Mouse (Mus musculus) heart, embryonic 14.5 days (tissue): Measurements from ENCODE around the gene Zfp263. TPM values are rescaled to one million over a fixed set of nuclear protein-coding genes. Genes with fewer than 3 reads are reported as not detected.

Experiments used
- ATAC-seq: fragments of 200-750 bp; cut with Nextera tagmentation; 2 replicates; pipeline ENCODE4 v1.8.0; 2017; ENCODE audit warnings: low read depth, moderate TSS enrichment; ENCODE audit not compliant: insufficient number of reproducible peaks, insufficient read depth, low FRiP score
- H3K27ac ChIP-seq, 2 experiments: fragments of 200-500 bp in 1 of 2; fragments of 300-500 bp in 1 of 2; sonication (generic) in 1 of 2; replicated peaks in 1 of 2; 2 replicates each; pipeline ENCODE4 v1.5.1; 2012 to 2014; ENCODE audit warnings: low read depth in 2 of 2, low read length in 2 of 2, control low read depth in 1 of 2, mild to moderate bottlenecking in 1 of 2, mixed read lengths in 1 of 2; ENCODE audit not compliant: control insufficient read depth in 1 of 2, insufficient read depth in 1 of 2
- H3K27me3 ChIP-seq: fragments of 300-500 bp; sonication (generic); 2 replicates; pipeline ENCODE4 v1.6.1; 2014; ENCODE audit warnings: mild to moderate bottlenecking, low read length, control low read depth; ENCODE audit not compliant: control insufficient read depth, insufficient read depth
- H3K36me3 ChIP-seq: fragments of 300-500 bp; sonication (generic); 2 replicates; pipeline ENCODE4 v1.6.1; 2014; ENCODE audit warnings: mild to moderate bottlenecking, control low read depth, low read length, mixed read lengths; ENCODE audit not compliant: control insufficient read depth, insufficient read depth
- H3K4me1 ChIP-seq, 2 experiments: fragments of 200-500 bp in 1 of 2; fragments of 300-500 bp in 1 of 2; sonication (generic) in 1 of 2; 2 replicates each; pipeline ENCODE4 v1.6.1; 2012 to 2014; ENCODE audit warnings: low read length in 2 of 2, control low read depth in 1 of 2, mixed read lengths in 1 of 2; ENCODE audit not compliant: control insufficient read depth in 2 of 2, insufficient read depth in 2 of 2
- H3K4me2 ChIP-seq: fragments of 300-500 bp; sonication (generic); 2 replicates; pipeline ENCODE4 v1.6.1; 2014; ENCODE audit warnings: mild to moderate bottlenecking, low read length
- H3K4me3 ChIP-seq, 2 experiments: fragments of 200-500 bp in 1 of 2; fragments of 300-500 bp in 1 of 2; sonication (generic) in 1 of 2; 2 replicates each; pipeline ENCODE4 v1.5.1; 2012 to 2014; ENCODE audit warnings: low read length in 2 of 2, mild to moderate bottlenecking in 2 of 2, control low read depth in 1 of 2, low read depth in 1 of 2, moderate library complexity in 1 of 2; ENCODE audit not compliant: control insufficient read depth in 1 of 2, insufficient read depth in 1 of 2
- H3K9ac ChIP-seq: fragments of 300-500 bp; sonication (generic); 2 replicates; pipeline ENCODE4 v1.6.1; 2014; ENCODE audit warnings: mild to moderate bottlenecking, low read length
- H3K9me3 ChIP-seq: fragments of 300-500 bp; sonication (generic); 2 replicates; pipeline ENCODE4 v1.6.1; 2016; ENCODE audit warnings: low read length, control low read depth; ENCODE audit not compliant: control insufficient read depth
- WGBS: fragments of 180-500 bp; shearing (Covaris S2); extraction: QIAGEN DNeasy Blood & Tissue Kit; methylation state at CpG from one replicate; pipeline ENCODE4 v1.1.7; 2014; 5-methylcytosine and 5-hydroxymethylcytosine counted together
- polyA plus RNA-seq: library from polyadenylated mRNA; unstranded; fragments of >200 nt; fragmentation: Nextera tagmentation; extraction: Ambion mirVana; gene quantifications from 2 replicates; pipeline ENCODE4 v1.2.1, GENCODE M21; 2014

Zfp263 gene
- polyA plus RNA-seq = 18.2 and 21.9 TPM in 2 replicates

- Histone ChIP-seq H3K4me1 (peaks cover 10 to 24% of the 10 kb centered on the region in 2 experiments), H3K4me3 (peak within 1 kb of the TSS; percentile 79 to 90), H3K27me3 (0 out of 2 replicates have a peak, but pooled peaks cover 4% of the 10 kb centered on the region), H3K36me3 (peaks cover 29% of the 10 kb centered on the region), H3K9me3 (peaks cover 12% of the 10 kb centered on the region), H3K9ac (peak within 1 kb of the TSS; percentile 93), H3K27ac (peak within 1 kb of the TSS; percentile 89 to 91), H3K4me2 (peak within 1 kb of the TSS; percentile 96)
- under 1% methylated on average over 42 of the region's 42 CpGs for WGBS
- ATAC-seq = peak; percentile 98
Measured at GRCm38 (mm10) chr16:3743503-3744185, at the start of gene Zfp263. TSS of gene Zfp263 (plus strand) at chr16:3744093.

GRCm38 (mm10) chr16:3699281-3699680 lies 44.6 kb upstream of the Zfp263 start:
- Histone ChIP-seq H3K27ac (no peak overlapping the region), H3K36me3 (no peaks in the 10 kb centered on the region), H3K4me2 (no peak overlapping the region), H3K27me3 (no peaks in the 10 kb centered on the region), H3K4me3 (no peak overlapping the region), H3K4me1 (no peaks in the 10 kb centered on the region), H3K9me3 (no peaks in the 10 kb centered on the region), H3K9ac (no peak overlapping the region)
- WGBS = 71% methylated on average over 8 of the region's 8 CpGs
- ATAC-seq = no peak

GRCm38 (mm10) chr16:3700893-3701292 lies 43.0 kb upstream of the Zfp263 start:
- H3K4me1 ChIP-seq = no peaks in the 10 kb centered on the region
- no peaks in the 10 kb centered on the region for H3K9me3 ChIP-seq
- 70% methylated on average over 1 of the region's 1 CpGs for WGBS
- H3K27ac ChIP-seq = no peak overlapping the region
- ATAC-seq = no peak
- H3K36me3 ChIP-seq = no peaks in the 10 kb centered on the region
- no peak overlapping the region for H3K9ac ChIP-seq
- no peaks in the 10 kb centered on the region for H3K27me3 ChIP-seq
- H3K4me2 ChIP-seq = no peak overlapping the region
- H3K4me3 ChIP-seq = no peak overlapping the region

GRCm38 (mm10) chr16:3706680-3707079 lies 37.2 kb upstream of the Zfp263 start:
- 0 out of 2 replicates have a peak, but pooled peaks cover 2% of the 10 kb centered on the region for H3K9me3 ChIP-seq
- H3K4me3 ChIP-seq = no peak overlapping the region
- H3K36me3 ChIP-seq = no peaks in the 10 kb centered on the region
- H3K4me2 ChIP-seq = no peak overlapping the region
- WGBS = 71% methylated on average over 6 of the region's 6 CpGs
- no peaks in the 10 kb centered on the region for H3K4me1 ChIP-seq
- H3K9ac ChIP-seq = no peak overlapping the region
- no peak overlapping the region for H3K27ac ChIP-seq
- no peaks in the 10 kb centered on the region for H3K27me3 ChIP-seq
- no peak for ATAC-seq

- no peak for ATAC-seq
- Histone ChIP-seq H3K9me3 (0 out of 2 replicates have a peak, but pooled peaks cover 5% of the 10 kb centered on the region), H3K9ac (no peak overlapping the region), H3K4me3 (no peak overlapping the region), H3K4me2 (no peak overlapping the region), H3K36me3 (no peaks in the 10 kb centered on the region), H3K4me1 (no peaks in the 10 kb centered on the region), H3K27ac (no peak overlapping the region), H3K27me3 (no peaks in the 10 kb centered on the region)
- 86% methylated on average over 2 of the region's 2 CpGs for WGBS
Measured at GRCm38 (mm10) chr16:3714731-3715130, 29.2 kb upstream of the Zfp263 start.

DNA sequence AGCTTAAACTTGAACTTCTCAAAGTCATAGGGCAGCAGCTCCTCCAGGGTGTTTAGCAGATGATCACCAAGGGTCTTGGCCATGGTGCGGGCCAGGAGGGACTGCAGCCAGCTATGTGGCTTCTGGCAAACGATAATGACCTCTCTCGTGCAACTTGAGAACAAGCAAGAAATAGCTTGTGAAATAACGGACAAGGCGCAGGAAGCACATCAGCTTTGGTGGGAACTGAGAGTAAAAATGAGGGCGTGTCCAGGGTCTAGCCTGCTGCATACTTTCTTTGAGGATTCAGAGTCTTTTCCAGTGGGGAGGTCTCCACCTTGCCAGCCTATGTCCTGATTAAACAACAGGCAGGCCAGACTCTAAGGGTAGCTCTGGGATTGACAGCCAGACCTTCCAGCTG lies 25.9 kb upstream of the Zfp263 start, which contains the start of gene Mefv:
Gene Mefv (minus strand): TSS at position 118 of the 400 bp plus-strand sequence.
- Histone ChIP-seq H3K9me3 (no peaks in the 10 kb centered on the region), H3K4me2 (no peak within 1 kb of the TSS), H3K27ac (no peak within 1 kb of the TSS), H3K36me3 (no peaks in the 10 kb centered on the region), H3K4me3 (no peak within 1 kb of the TSS), H3K9ac (no peak within 1 kb of the TSS), H3K4me1 (no peaks in the 10 kb centered on the region), H3K27me3 (no peaks in the 10 kb centered on the region)
- ATAC-seq = no peak
- WGBS = 84% methylated on average over 6 of the region's 6 CpGs

- no peaks in the 10 kb centered on the region for H3K4me1 ChIP-seq
- 73% methylated on average over 3 of the region's 3 CpGs for whole genome bisulfite sequencing
- H3K27me3 ChIP-seq = no peaks in the 10 kb centered on the region
- H3K27ac ChIP-seq = no peak overlapping the region
- H3K9me3 ChIP-seq = no peaks in the 10 kb centered on the region
- H3K4me3 ChIP-seq = no peak overlapping the region
- H3K36me3 ChIP-seq = no peaks in the 10 kb centered on the region
- no peak overlapping the region for H3K4me2 ChIP-seq
- no peak for ATAC-seq
- H3K9ac ChIP-seq = no peak overlapping the region
Measured at GRCm38 (mm10) chr16:3723231-3723630, 20.7 kb upstream of the Zfp263 start.
